Mouse (Mus musculus) heart, adult 11 months (tissue): ENCODE data around the gene Fbxw8.

Experiments used
- DNase-seq: peaks from one replicate; pipeline ENCODE4 v3.0.0; 2022

Gene Fbxw8

GRCm38 (mm10) chr5:118037798-118038484, 117.3 kb downstream of the Fbxw8 start:
- no peak for DNase-seq

- DNase-seq = no peak
Observed at GRCm38 (mm10) chr5:118036888-118037797, 118.1 kb downstream of the Fbxw8 start.

DNA sequence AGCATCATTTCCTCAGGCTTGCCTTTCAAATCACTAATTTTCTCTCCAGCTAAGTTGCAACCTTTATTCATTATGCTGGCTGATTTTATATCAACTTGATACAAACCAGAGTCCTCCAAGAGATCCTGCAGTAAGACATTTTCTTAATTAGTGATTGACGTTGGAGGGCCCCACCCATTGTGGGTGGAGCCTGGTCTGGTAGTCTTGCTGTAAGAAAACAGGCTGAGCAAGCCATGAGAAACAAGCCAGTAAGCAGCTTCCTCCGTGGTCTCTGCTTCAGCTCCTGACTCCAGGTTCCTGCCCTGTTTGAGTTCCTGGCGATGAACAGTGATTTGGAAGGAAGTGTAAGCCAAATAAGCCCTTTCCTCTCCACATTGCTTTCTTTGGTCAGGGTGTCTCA, 119.5 kb downstream of the Fbxw8 start:
- DNase-seq = no peak

DNA sequence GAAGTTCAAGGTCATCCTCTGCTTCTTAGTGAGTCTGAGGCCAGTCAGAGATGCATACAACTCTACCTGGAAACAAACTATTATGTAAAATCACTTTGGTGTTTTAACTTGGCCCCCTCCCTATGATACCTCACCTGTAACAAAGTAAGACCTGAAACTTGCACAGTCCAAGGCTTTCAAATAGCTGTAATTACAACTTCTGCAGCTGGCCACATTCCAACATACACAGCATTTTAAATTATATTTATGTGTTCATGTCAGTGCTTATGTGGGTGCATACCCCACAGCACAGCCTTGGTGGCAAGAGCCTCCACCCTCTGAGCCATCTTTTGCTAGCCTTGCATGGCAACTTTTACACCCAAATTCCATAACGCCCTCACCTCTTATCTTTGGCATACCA, 120.6 kb downstream of the Fbxw8 start:
- no peak for DNase-seq

DNA sequence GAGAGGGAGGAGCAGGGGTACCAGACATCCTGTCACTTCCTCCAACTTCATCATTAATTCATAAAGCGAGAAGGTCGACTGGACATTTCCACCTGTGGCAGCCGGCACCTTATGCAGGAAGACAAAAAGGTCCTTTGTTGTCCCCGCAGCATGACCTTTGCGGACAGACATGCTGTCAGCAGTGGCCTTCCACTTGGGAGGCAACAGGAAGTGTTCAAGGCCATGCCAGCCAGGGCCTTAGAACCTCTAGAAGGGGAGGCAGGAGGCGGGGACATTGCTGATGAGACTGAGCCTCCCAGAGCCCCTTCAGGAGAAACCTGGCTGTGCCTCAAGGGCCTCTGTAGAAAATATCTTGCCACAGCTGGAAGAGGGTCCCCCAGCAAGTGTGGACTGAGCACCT, 121.5 kb downstream of the Fbxw8 start:
- DNase-seq = no peak

DNA sequence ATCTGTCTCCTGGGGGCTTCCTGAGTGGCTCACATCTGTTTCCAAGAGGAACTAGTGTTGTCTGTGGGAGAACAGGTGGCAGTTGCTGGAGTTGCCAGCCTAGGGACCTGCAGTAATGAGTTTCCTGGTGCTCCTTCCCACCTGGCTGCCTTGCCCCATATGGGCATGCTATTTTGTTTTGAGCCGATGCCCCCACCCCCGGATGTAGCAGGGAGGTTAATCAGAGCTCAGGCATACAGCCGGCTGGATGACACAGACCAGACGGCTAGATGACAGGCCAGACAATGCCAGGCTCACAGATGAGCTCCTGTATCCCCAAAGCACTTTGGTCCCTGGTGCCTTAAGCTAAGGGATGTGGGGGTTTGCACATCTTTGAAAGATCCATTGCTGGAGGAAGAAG, 121.9 kb downstream of the Fbxw8 start:
- DNase-seq = no peak

DNA sequence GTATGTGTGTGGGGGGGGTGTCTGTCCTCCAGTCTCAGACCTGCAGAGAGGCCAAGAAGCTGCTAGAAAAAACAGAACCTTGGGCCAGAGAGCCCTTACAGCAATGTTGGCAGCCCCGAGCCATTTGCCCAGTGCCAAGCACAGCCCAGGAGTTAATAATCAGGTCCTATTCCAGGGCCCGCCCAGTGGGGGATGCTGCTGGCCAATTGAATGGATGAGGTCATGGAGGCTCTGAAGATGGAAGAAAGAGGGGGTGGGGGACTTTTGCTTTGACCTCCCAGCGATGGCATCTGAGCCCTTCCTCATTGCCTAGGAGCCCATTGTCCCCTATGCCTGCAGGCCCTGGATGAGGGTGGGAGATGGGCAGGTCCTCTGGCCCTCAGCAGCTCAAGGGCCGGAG, 123.8 kb downstream of the Fbxw8 start:
- DNase-seq = no peak

GRCm38 (mm10) chr5:118031059-118031458, 124.2 kb downstream of the Fbxw8 start:
- DNase-seq = no peak

DNA sequence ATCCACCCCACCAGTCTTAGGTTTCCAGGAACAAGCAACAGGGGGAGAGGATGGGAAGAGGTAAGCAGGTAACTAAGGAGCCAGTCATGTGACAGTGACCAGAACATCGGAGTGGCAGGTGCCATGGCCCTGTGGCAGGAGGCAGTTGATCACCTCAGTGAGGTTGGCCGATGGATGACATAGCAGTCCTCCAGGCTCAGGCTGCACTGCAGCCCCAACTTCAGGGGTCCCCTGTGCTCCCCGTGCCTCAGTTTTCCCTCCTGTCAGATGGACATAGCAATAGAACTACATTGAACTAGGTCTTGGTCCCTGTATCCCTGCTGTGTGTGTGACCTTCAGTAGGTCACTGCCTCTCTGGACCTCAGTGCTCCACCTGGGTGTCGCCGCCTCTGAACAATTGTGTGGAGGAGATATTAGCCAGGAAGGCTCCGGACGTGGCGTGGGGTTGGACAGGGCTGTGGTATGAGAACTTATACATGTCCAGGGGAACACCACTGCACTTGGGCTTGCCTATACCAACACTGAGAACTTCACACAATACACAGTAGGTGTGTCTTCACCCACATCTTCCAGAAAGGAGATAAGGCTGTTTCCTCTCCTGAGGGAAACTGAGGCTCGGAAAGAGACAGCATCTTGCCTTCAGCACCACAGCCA, 125.1 kb downstream of the Fbxw8 start:
- no peak for DNase-seq

- DNase-seq = no peak
Observed at GRCm38 (mm10) chr5:118029420-118029819, 125.8 kb downstream of the Fbxw8 start.

DNA sequence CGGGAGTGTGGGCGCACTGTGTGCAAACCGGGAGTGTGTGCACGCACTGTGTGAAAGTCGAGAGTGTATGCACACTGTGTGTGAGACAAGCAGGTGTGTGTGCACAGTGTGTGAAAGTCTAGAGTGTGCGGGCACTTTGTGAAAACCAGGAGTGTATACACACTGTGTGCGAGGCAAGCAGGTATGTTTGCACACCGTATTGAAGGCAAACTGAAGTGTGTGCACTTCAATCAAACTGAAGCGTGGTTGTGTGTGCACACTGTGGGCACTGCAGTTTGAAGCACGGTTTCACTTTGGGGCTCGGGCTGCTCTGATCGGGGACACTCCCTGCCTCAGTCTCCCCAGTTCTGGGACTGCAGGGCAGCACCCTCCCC, 126.2 kb downstream of the Fbxw8 start:
- no peak for DNase-seq

- DNase-seq = peak; percentile 96
Observed at GRCm38 (mm10) chr5:118028191-118029034, 126.9 kb downstream of the Fbxw8 start.

GRCm38 (mm10) chr5:118027698-118028190, 127.5 kb downstream of the Fbxw8 start, which contains the start of gene Tesc:
Gene Tesc, plus strand, starts transcription at chr5:118027743.
- DNase-seq = no peak

DNA sequence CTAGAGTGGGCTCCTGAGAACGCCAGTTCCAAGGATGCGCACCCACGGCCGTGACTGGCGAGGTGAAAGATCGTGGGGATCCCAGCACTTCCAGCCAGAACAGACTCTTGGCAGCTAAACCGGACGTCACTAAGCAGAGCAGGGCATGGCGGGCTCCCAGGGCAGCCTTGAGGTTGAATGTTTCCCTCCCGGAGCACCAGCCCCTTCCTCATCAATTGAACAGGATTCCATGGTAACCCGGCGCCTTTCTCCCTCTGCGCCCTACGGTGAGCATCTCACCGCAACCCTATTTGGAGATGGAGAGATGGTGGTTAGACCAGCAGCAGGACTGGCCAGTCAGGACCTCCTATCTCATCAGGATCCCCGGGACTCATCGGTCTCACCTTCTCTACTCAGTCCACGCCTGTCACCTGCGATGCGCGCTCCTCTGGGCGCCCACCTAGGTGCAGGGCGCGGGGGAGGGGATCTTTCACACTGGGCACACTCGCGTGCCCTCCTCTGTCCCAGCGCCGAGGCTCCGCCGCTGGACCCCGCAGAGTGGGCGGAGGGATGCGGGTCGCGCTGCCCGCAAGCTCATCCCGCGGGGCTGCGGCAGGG, 128.1 kb downstream of the Fbxw8 start:
- DNase-seq = no peak

DNA sequence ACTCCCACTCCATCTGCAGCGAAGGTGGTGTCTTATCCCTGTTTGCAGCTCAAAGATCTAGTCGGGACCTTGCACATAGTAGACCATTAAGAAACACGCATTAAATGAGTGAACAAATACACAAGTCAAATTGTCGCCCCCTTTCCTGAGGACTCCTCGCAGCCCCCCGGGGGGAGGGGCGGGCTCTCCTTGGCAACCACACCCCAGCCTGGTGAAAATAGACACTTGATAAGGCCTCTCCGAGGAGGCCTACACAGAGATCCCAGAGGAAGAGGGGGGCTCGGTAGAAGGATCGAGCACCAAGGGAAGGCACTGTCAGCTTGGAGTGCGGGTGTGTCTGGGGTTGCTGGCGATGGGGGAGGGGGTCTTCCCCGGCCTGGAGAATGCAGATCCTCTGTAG, 128.9 kb downstream of the Fbxw8 start:
- no peak for DNase-seq

DNA sequence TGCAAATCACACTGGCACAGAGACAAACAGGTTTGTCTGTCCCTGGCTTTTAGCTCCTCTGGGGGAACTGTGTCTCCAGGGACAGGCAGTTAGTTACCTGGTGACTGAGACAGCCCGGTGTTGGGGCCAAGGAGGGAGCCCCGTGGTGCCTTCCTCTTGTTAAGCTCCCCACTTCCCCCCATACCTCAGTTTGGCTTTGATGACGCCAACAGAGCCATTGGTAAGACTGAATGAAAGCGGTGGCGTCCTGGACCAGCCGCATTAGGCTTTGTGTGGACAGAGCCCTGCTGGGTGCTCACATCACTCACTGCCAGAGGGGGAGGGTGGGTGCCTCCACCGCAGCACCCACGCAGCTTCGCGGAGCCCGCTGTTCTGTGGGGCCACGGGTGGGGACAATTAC, 129.4 kb downstream of the Fbxw8 start:
- DNase-seq = no peak

DNA sequence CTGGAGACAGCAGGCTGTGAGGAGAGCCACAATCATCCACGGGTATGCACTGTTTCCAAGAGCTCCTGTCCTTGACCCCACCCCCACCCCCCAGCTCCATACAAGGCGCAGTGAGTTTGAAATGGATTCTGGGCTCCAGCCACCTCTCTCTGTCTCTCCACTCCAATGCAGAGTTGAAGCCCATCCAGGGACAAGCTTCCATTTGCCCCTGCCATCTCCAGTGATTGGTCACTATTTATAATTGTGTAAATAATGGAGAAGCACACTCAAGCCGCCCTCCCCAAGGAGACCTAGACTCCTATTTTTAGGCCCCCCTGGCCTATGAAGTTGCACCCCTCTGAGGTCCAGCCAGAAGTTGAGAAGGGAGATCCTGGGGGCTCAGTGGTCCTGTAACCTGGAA, 132.2 kb downstream of the Fbxw8 start:
- peak; percentile 94 for DNase-seq

DNA sequence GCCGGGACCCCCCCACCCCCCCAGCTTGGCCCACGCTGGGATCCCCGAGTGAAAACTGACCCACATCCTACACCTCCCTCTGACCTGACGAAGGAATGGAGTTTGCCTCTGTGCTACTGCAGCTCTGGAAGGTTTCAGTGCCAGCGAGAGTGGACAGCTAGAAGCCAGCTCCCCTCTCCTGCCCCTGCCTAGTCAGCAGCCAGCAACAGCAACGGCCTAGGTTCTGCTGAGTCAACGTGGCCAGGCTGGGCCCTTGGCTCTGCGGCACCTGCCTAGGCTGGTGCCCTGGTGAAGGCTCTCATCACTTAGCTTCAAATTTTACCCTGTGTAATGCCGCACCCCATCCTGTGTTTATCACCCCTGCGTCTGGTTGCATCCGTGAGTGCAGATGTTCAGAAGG, 135.4 kb downstream of the Fbxw8 start:
- DNase-seq = no peak

DNA sequence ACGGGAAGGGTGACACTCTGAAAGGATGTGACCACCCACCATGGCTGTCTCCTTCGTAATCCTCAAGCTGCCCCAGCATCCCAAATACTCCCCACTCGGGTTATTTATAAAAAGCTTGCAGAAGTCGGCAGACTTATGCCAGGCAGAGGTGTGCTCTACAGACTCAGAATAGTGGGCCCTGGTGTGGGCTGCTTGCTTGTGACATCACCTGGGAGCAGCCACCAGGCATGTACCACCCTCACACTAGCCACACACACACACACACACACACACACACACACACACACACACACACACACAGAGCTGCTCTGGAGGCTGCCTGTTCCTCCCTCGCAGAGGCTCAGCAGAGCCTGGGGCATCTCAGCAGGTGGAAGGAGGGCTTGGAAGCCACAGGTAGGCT, 137.7 kb downstream of the Fbxw8 start:
- DNase-seq = no peak

DNA sequence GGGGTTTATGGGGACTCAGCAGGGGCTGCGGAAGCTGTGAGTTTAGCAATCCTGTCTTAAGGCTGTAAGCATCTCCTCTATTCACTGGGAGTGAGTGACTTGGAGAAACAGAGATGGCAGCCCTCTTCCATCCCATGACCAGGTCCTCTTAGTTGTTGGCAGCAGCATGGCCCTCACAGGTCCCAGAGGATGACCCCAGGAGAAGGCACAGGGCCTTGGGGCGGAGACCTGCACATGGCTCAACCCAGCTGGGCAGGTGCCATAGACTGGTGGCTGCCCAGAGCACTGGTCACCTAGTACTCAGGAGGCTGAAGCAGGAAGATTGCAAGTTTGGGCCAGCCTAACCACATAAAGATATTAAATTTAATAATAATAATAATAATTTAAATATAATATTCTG, 139.6 kb downstream of the Fbxw8 start:
- DNase-seq = no peak

DNA sequence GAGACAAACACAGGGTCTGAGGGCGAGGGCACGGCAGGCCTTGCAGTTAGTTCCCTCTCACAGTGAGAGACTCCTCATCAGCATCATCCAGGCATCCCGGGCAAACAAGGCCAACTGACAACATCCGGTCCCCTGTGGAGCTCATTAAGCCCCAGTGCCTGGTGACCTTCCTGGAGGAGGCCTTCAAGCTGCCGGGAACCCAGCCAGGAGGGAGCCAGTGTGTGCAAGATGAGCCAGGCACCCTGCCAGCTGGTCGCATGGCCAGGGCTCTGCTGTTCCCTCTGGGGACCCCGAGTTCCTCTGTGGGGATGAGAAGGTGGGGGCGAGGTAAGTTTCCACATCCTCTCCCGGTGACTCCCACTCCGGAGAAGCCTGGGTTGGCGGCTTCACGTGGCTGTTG, 140.2 kb downstream of the Fbxw8 start:
- peak; percentile 98 for DNase-seq
